Mouse (Mus musculus) CH12.LX (cell line): ENCODE measurements at regions not wholly inside any gene's neighbourhood (a gene's known extent, or its start where the extent isn't known, plus 50 kb on each side); places are given as distances from the start of the nearest gene placed in this dataset.

Experiments used
- DNase-seq: peaks from one replicate; pipeline ENCODE4 v3.0.0-alpha.2; 2013; ENCODE audit errors: extremely low read depth
- H3K27ac ChIP-seq: 2 replicates; pipeline ENCODE4 v1.5.1; 2012; ENCODE audit warnings: low read depth, mild to moderate bottlenecking, control low read depth, moderate library complexity; ENCODE audit not compliant: insufficient read depth
- H3K27me3 ChIP-seq: replicated peaks from 2 replicates; pipeline ENCODE3; 2012; ENCODE audit warnings: inconsistent platforms
- H3K36me3 ChIP-seq, 2 experiments: replicated peaks in 1 of 2; 2 replicates each; pipeline versions ENCODE3 to v1.6.1; 2012; ENCODE audit warnings: inconsistent platforms in 1 of 2, low read length in 1 of 2, mild to moderate bottlenecking in 1 of 2, mixed read lengths in 1 of 2, moderate library complexity in 1 of 2; ENCODE audit not compliant: control insufficient read depth in 1 of 2, insufficient read depth in 1 of 2
- H3K4me1 ChIP-seq, 2 experiments: 2 replicates each; pipeline ENCODE4 v1.6.1; 2012; ENCODE audit warnings: inconsistent platforms in 1 of 2, moderate library complexity in 1 of 2; ENCODE audit not compliant: insufficient read depth in 2 of 2, control insufficient read depth in 1 of 2
- H3K4me2 ChIP-seq: 2 replicates; pipeline ENCODE4 v1.6.1; 2012; ENCODE audit warnings: low read depth, mild to moderate bottlenecking, control low read depth; ENCODE audit not compliant: poor library complexity, insufficient read depth, severe bottlenecking
- H3K4me3 ChIP-seq, 3 experiments: fragments of 150-350 bp in 1 of 3; sonication (generic) in 1 of 3; replicated peaks in 1 of 3; 2 replicates each; pipeline versions ENCODE3 to v1.5.1; 2011 to 2012; ENCODE audit warnings: low read depth in 2 of 3, low read length in 2 of 3, mild to moderate bottlenecking in 2 of 3, moderate library complexity in 2 of 3, control low read depth in 1 of 3, improper control_type of control experiment in 1 of 3, inconsistent platforms in 1 of 3, mixed read lengths in 1 of 3; ENCODE audit not compliant: poor library complexity in 1 of 3
- H3K79me2 ChIP-seq: replicated peaks from 2 replicates; pipeline ENCODE4 v1.6.1; 2012; ENCODE audit warnings: mild to moderate bottlenecking, moderate library complexity; ENCODE audit not compliant: control insufficient read depth, poor library complexity, insufficient read depth, severe bottlenecking; ENCODE audit errors: extremely low read depth
- H3K9ac ChIP-seq: 2 replicates; pipeline ENCODE4 v1.6.1; 2012; ENCODE audit warnings: low read depth, mild to moderate bottlenecking, control low read depth, moderate library complexity; ENCODE audit not compliant: insufficient read depth
- H3K9me3 ChIP-seq: replicated peaks from 2 replicates; pipeline ENCODE3; 2012; ENCODE audit warnings: low read length, inconsistent platforms, mixed read lengths
- BHLHE40 ChIP-seq: IDR thresholded peaks from 2 replicates; pipeline ENCODE4 v1.6.1; 2011; ENCODE audit warnings: mild to moderate bottlenecking, low read depth, low read length, improper control_type of control experiment
- CHD1 ChIP-seq: IDR thresholded peaks from 2 replicates; pipeline ENCODE4 v1.6.1; 2012; ENCODE audit warnings: low read depth, low read length, improper control_type of control experiment, inconsistent platforms
- CHD2 ChIP-seq: IDR thresholded peaks from 2 replicates; pipeline ENCODE4 v1.6.1; 2011; ENCODE audit warnings: low read length, improper control_type of control experiment
- CTCF ChIP-seq, 2 experiments: IDR thresholded peaks in 1 of 2; conservative IDR thresholded peaks in 1 of 2; 2 replicates each; pipeline ENCODE4 v1.5.1; 2011 to 2012; ENCODE audit warnings: low read depth in 2 of 2, low read length in 2 of 2, improper control_type of control experiment in 1 of 2, inconsistent platforms in 1 of 2, mild to moderate bottlenecking in 1 of 2, moderate library complexity in 1 of 2
- EP300 ChIP-seq: IDR thresholded peaks from 2 replicates; pipeline ENCODE4 v1.6.1; 2011; ENCODE audit warnings: low read length, improper control_type of control experiment
- ETS1 ChIP-seq: conservative IDR thresholded peaks from 2 replicates; pipeline ENCODE4 v1.6.1; 2012; ENCODE audit warnings: low read depth, mild to moderate bottlenecking, inconsistent platforms, low read length, improper control_type of control experiment, moderate library complexity
- GABPA ChIP-seq: IDR thresholded peaks from 2 replicates; pipeline ENCODE4 v1.6.1; 2012; ENCODE audit warnings: low read depth, low read length, improper control_type of control experiment, inconsistent platforms; ENCODE audit not compliant: insufficient replicate concordance
- HCFC1 ChIP-seq: IDR thresholded peaks from 2 replicates; pipeline ENCODE4 v1.6.1; 2012; ENCODE audit warnings: low read depth, mild to moderate bottlenecking, inconsistent platforms, low read length, improper control_type of control experiment
- JUN ChIP-seq: IDR thresholded peaks from 2 replicates; pipeline ENCODE4 v1.6.1; 2011; ENCODE audit warnings: low read depth, mild to moderate bottlenecking, low read length, improper control_type of control experiment, moderate library complexity; ENCODE audit not compliant: insufficient read depth
- JUND ChIP-seq: conservative IDR thresholded peaks from 2 replicates; pipeline ENCODE4 v1.6.1; 2011; ENCODE audit warnings: low read depth, low read length, improper control_type of control experiment
- KAT2A ChIP-seq: IDR thresholded peaks from 2 replicates; pipeline ENCODE4 v1.6.1; 2012; ENCODE audit warnings: low read length, improper control_type of control experiment, inconsistent platforms; ENCODE audit not compliant: insufficient replicate concordance
- MXI1 ChIP-seq: IDR thresholded peaks from 2 replicates; pipeline ENCODE4 v1.6.1; 2011; ENCODE audit warnings: mild to moderate bottlenecking, low read depth, low read length, improper control_type of control experiment
- MYC ChIP-seq: IDR thresholded peaks from 2 replicates; pipeline ENCODE4 v1.6.1; 2011; ENCODE audit warnings: low read depth, mild to moderate bottlenecking, improper control_type of control experiment, low read length
- NELFE ChIP-seq: IDR thresholded peaks from 2 replicates; pipeline ENCODE4 v1.6.1; 2011; ENCODE audit warnings: low read depth, low read length, improper control_type of control experiment
- NRF1 ChIP-seq: IDR thresholded peaks from 2 replicates; pipeline ENCODE4 v1.6.1; 2014; ENCODE audit warnings: low read depth, mild to moderate bottlenecking, inconsistent platforms, low read length, improper control_type of control experiment, moderate library complexity
- PAX5 ChIP-seq: IDR thresholded peaks from 2 replicates; pipeline ENCODE4 v1.6.1; 2012; ENCODE audit warnings: low read length, inconsistent platforms, mixed read lengths
- POLR2A ChIP-seq: IDR thresholded peaks from 2 replicates; pipeline ENCODE4 v1.6.1; 2011; ENCODE audit warnings: low read depth, mild to moderate bottlenecking, improper control_type of control experiment, low read length
- SIN3A ChIP-seq: IDR thresholded peaks from 2 replicates; pipeline ENCODE4 v1.6.1; 2012; ENCODE audit warnings: low read length, improper control_type of control experiment, inconsistent platforms
- TBP ChIP-seq: conservative IDR thresholded peaks from 2 replicates; pipeline ENCODE4 v1.6.1; 2011; ENCODE audit warnings: low read depth, low read length, improper control_type of control experiment
- UBTF ChIP-seq: IDR thresholded peaks from 2 replicates; pipeline ENCODE4 v1.6.1; 2012; ENCODE audit warnings: low read depth, mild to moderate bottlenecking, inconsistent platforms, low read length, improper control_type of control experiment, moderate library complexity
- ZC3H11A ChIP-seq: IDR thresholded peaks from 2 replicates; pipeline ENCODE4 v1.6.1; 2012; ENCODE audit warnings: low read depth, mild to moderate bottlenecking, inconsistent platforms, low read length, improper control_type of control experiment
- ZMIZ1 ChIP-seq: IDR thresholded peaks from 2 replicates; pipeline ENCODE4 v1.6.1; 2012; ENCODE audit warnings: low read depth, mild to moderate bottlenecking, inconsistent platforms, low read length, improper control_type of control experiment
- ZNF384 ChIP-seq: IDR thresholded peaks from 2 replicates; pipeline ENCODE4 v1.6.1; 2012; ENCODE audit warnings: low read depth, low read length, improper control_type of control experiment, inconsistent platforms
- dilution Hi-C: fragments of 300-500 bp; cut with MboI; formaldehyde crosslinking; loops from 2 replicates; pipeline ENCODE4 v1.14.3; 2020; ENCODE audit warnings: low sequenced_read_pairs; ENCODE audit not compliant: extremely low pct_unique_long_range_greater_than_20kb, extremely low pct_ligation_motif_present
- in situ Hi-C: fragments of 300-500 bp; cut with MboI; formaldehyde crosslinking; loops from 3 replicates; pipeline ENCODE4 v1.14.3; 2019; ENCODE audit warnings: low sequenced_read_pairs, low pct_ligation_motif_present, low pct_unique_long_range_greater_than_20kb, mixed read lengths

GRCm38 (mm10) chr6:103940345-103940744 is 430.0 kb downstream of the Chl1 start:
- no peaks in the 10 kb centered on the region for H3K79me2 ChIP-seq
- dilution Hi-C loops, result no loop called here
- in situ Hi-C loops, result no loop called here
- no peaks in the 10 kb centered on the region for H3K36me3 ChIP-seq
- H3K27ac ChIP-seq, result no peak overlapping the region
- H3K4me3 ChIP-seq, result no peak overlapping the region
- no peak overlapping the region for H3K9ac ChIP-seq
- no peak overlapping the region for H3K4me2 ChIP-seq
- peaks cover 14% of the 10 kb centered on the region for H3K9me3 ChIP-seq
- no peaks in the 10 kb centered on the region for H3K27me3 ChIP-seq
- DNase-seq, result no peak
- no peaks in the 10 kb centered on the region for H3K4me1 ChIP-seq
- no peak for TF ChIP-seq MYC
- no peak for TF ChIP-seq KAT2A
- TF ChIP-seq NELFE, result no peak
- no peak for TF ChIP-seq NRF1
- no peak for TF ChIP-seq GABPA
- TF ChIP-seq JUND, result no peak
- no peak for TF ChIP-seq ETS1
- no peak for TF ChIP-seq CTCF (conservative IDR thresholded peaks at IDR 0.05 in 1 of 2, IDR thresholded peaks at IDR 0.05 in 1 of 2; ENCODE audit: low read depth in 2 of 2, low read length in 2 of 2)
- no peak for TF ChIP-seq MXI1
- TF ChIP-seq CHD2, result no peak
- TF ChIP-seq ZNF384, result no peak
- TF ChIP-seq PAX5, result no peak
- TF ChIP-seq BHLHE40, result no peak
- no peak for TF ChIP-seq TBP
- TF ChIP-seq EP300, result no peak
- TF ChIP-seq SIN3A, result no peak

DNA sequence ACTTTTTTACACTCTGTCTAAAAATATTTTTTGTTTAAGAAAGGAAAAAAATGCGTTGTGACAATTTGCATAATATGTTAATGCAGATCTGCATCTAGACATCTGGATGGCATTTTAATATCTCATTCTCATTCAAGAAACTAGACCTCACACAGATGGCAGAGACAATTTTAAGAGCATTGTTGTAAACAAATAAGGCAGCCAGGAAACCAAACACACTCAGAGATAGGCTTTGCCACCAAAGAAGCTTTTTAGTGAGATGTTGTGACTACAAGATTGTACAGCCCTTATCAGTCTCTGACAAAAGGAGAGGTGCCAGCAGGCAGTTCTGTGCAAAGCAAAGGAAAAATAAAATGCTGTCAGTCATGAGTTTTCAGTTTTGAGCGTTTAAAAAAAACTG is 434.0 kb downstream of the Chl1 start:
- no peak for DNase-seq
- dilution Hi-C loops (no loop called here), in situ Hi-C loops (no loop called here)
- Histone ChIP-seq H3K9ac (no peak overlapping the region), H3K27ac (no peak overlapping the region), H3K79me2 (no peaks in the 10 kb centered on the region), H3K4me1 (no peaks in the 10 kb centered on the region), H3K27me3 (no peaks in the 10 kb centered on the region), H3K4me3 (no peak overlapping the region), H3K36me3 (no peaks in the 10 kb centered on the region), H3K9me3 (peaks cover 19% of the 10 kb centered on the region), H3K4me2 (no peak overlapping the region)
- TF ChIP-seq JUN, result no peak

DNA sequence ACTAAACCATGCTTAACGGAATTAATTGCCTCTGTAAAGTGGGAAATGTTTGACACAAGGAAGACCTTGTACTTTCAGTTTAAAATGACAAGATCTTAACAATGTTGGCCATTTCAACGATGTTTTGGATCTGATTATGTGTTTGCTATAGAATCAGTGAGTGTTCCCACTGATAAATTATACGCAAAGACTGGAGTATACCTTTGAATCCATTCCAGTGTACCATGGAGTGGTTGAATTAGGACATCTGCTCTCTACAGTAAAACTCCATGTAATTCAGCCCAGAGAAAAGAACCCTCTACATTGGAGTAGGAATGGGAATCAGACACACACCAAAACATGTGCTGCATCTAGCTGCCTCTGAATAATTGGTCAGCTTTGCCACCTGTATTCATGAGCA is 437.1 kb downstream of the Chl1 start:
- Histone ChIP-seq H3K27ac (no peak overlapping the region), H3K4me2 (no peak overlapping the region), H3K36me3 (no peaks in the 10 kb centered on the region), H3K4me3 (no peak overlapping the region), H3K9ac (no peak overlapping the region), H3K27me3 (no peaks in the 10 kb centered on the region), H3K9me3 (peaks cover 12% of the 10 kb centered on the region), H3K4me1 (no peaks in the 10 kb centered on the region), H3K79me2 (no peaks in the 10 kb centered on the region)
- in situ Hi-C loops (no loop called here), dilution Hi-C loops (no loop called here)
- TF ChIP-seq CHD1 (no peak), POLR2A (no peak), ZMIZ1 (no peak), NRF1 (no peak), JUND (no peak), NELFE (no peak), ZNF384 (no peak), KAT2A (no peak), ZC3H11A (no peak), HCFC1 (no peak), UBTF (no peak)
- DNase-seq, result no peak
